Mouse (Mus musculus) MEL (cell line): ENCODE measurements around the gene H2-K1.

Experiments used
- CTCF ChIP-seq, 3 experiments: IDR thresholded peaks in 2 of 3; conservative IDR thresholded peaks in 1 of 3; 2 replicates each; pipeline ENCODE4 v1.5.1; 2011 to 2012; ENCODE audit warnings: low read length in 3 of 3, low read depth in 2 of 3, mild to moderate bottlenecking in 2 of 3, improper control_type of control experiment in 1 of 3, inconsistent platforms in 1 of 3, mixed read lengths in 1 of 3, moderate library complexity in 1 of 3; ENCODE audit not compliant: control insufficient read depth in 1 of 3, insufficient read depth in 1 of 3, poor library complexity in 1 of 3, severe bottlenecking in 1 of 3
- EP300 ChIP-seq, 2 experiments: IDR thresholded peaks; 2 replicates each; pipeline ENCODE4 v1.6.1; 2011; ENCODE audit warnings: improper control_type of control experiment in 2 of 2, low read length in 2 of 2, low read depth in 1 of 2, mild to moderate bottlenecking in 1 of 2
- POLR2A ChIP-seq, 2 experiments: IDR thresholded peaks; 2 replicates each; pipeline ENCODE4 v1.6.1; 2011 to 2012; ENCODE audit warnings: low read length in 2 of 2, mild to moderate bottlenecking in 2 of 2, control low read depth in 1 of 2, improper control_type of control experiment in 1 of 2, low read depth in 1 of 2, moderate library complexity in 1 of 2; ENCODE audit not compliant: control insufficient read depth in 1 of 2, insufficient read depth in 1 of 2, poor library complexity in 1 of 2
- TAL1 ChIP-seq: IDR thresholded peaks from 2 replicates; pipeline ENCODE4 v1.6.1; 2012; ENCODE audit warnings: mild to moderate bottlenecking, inconsistent platforms, low read length, moderate library complexity, mixed read lengths

GRCm38 (mm10) chr17:34038440-34038839 lies 38.3 kb upstream of the H2-K1 start:
- TF ChIP-seq POLR2A (IDR thresholded peaks at IDR 0.05; ENCODE audit: control insufficient read depth in 1 of 2, insufficient read depth in 1 of 2, low read depth in 1 of 2, low read length in 2 of 2, poor library complexity in 1 of 2), result no peak
- TF ChIP-seq CTCF (IDR thresholded peaks at IDR 0.05 in 2 of 3, conservative IDR thresholded peaks at IDR 0.05 in 1 of 3; ENCODE audit: control insufficient read depth in 1 of 3, insufficient read depth in 1 of 3, low read depth in 2 of 3, low read length in 3 of 3, poor library complexity in 1 of 3, severe bottlenecking in 1 of 3), result no peak
- TF ChIP-seq EP300 (IDR thresholded peaks at IDR 0.05; ENCODE audit: low read depth in 1 of 2, low read length in 2 of 2), result no peak
- no peak for TF ChIP-seq TAL1
